Mouse (Mus musculus): ENCODE results near the gene Zdhhc11. TPM values are rescaled to one million over a fixed set of nuclear protein-coding genes. Genes with fewer than 3 reads are reported as not detected.

Gene Zdhhc11
- polyA plus RNA-seq (2015; fragmentation: Nextera tagmentation; extraction: Ambion mirVana) = not detected in 2 replicates

GRCm38 (mm10) chr13:73963551-73963950 lies at the start of gene Zdhhc11:
Gene Zdhhc11 (plus strand): TSS chr13:73963851.
- no peak within 1 kb of the TSS for H3K4me2 ChIP-seq
- H3K27me3 ChIP-seq = 0 out of 2 replicates have a peak, but pooled peaks cover 6% of the 10 kb centered on the region
- H3K9ac ChIP-seq = no peak within 1 kb of the TSS
- WGBS (ENCODE audit: insufficient replicate concordance) = 71% methylated on average over 5 of the region's 5 CpGs
- H3K4me1 ChIP-seq (replicated peaks) = no peaks in the 10 kb centered on the region
- no peak for ATAC-seq (ENCODE audit: insufficient read depth)
- H3K27ac ChIP-seq (replicated peaks) = no peak within 1 kb of the TSS
- H3K4me3 ChIP-seq (replicated peaks) = no peak within 1 kb of the TSS
- no peaks in the 10 kb centered on the region for H3K9me3 ChIP-seq (replicated peaks)
- peaks cover 25% of the 10 kb centered on the region for H3K36me3 ChIP-seq (replicated peaks)

DNA sequence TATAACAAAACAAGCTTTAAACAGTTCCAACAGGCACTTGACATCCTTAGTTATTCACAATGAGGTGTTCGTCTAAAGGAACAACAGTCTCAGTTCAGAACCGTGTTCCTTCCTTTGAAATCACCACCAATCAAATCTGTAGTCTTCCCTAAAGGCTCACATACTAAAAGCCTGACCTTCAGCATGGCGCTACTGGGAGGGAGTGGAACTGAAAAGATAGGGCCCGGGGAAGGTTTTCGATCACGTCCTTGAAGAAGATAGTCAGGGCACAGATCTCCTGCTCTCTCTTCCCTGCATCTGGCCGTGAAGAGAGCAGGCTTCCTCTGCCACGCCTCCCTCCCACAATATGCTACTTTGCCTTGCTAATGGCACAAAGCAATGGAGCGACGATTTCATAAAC lies 31.4 kb upstream of the Zdhhc11 start:
- Histone ChIP-seq H3K4me3 (replicated peaks) (no peak overlapping the region), H3K4me2 (no peak overlapping the region), H3K27ac (replicated peaks) (no peak overlapping the region), H3K36me3 (replicated peaks) (peaks cover 78% of the 10 kb centered on the region), H3K9me3 (replicated peaks) (no peaks in the 10 kb centered on the region), H3K9ac (no peak overlapping the region), H3K4me1 (replicated peaks) (peaks cover 17% of the 10 kb centered on the region), H3K27me3 (no peaks in the 10 kb centered on the region)
- WGBS (ENCODE audit: insufficient replicate concordance) = 78% methylated on average over 10 of the region's 10 CpGs
- ATAC-seq (ENCODE audit: insufficient read depth) = no peak

DNA sequence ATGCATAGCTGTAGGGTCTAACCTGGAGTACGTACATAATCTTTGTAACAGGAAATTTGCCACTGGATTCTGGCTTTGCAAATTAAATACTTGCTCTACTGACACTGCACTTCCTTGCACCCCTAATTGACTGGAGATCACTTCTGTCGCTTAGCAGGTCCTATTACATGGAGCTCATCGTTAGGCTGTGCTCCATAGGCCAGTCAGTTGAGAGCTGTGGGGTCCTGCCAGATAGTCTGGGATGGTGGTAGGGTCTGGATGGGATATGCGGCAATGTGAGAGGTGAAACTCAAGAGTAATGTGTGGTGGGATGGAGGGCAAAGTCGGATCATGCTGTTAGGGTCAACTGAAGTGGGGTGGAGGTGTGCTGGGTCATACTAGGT lies 26.7 kb upstream of the Zdhhc11 start:
- WGBS (ENCODE audit: insufficient replicate concordance) = 10% methylated on average over 5 of the region's 5 CpGs
- Histone ChIP-seq H3K27ac (replicated peaks) (peak overlapping the region; percentile 98; the same call in 1 of the 2 replicates), H3K27me3 (no peaks in the 10 kb centered on the region), H3K4me2 (peak overlapping the region; percentile 90), H3K4me3 (replicated peaks) (peak overlapping the region; percentile 90), H3K9ac (peak overlapping the region; percentile 86), H3K36me3 (replicated peaks) (peaks cover 42% of the 10 kb centered on the region), H3K9me3 (replicated peaks) (no peaks in the 10 kb centered on the region), H3K4me1 (replicated peaks) (peaks cover 28% of the 10 kb centered on the region)
- peak; percentile 6 for ATAC-seq (ENCODE audit: insufficient read depth)

- peak within 1 kb of the TSS; percentile 90 for H3K4me2 ChIP-seq
- H3K9ac ChIP-seq = peak within 1 kb of the TSS; percentile 86
- WGBS (ENCODE audit: insufficient replicate concordance) = under 1% methylated on average over 75 of the region's 82 CpGs
- H3K27ac ChIP-seq (replicated peaks) = peak within 1 kb of the TSS; percentile 98
- H3K27me3 ChIP-seq = no peaks in the 10 kb centered on the region
- H3K4me1 ChIP-seq (replicated peaks) = peaks cover 28% of the 10 kb centered on the region
- no peaks in the 10 kb centered on the region for H3K9me3 ChIP-seq (replicated peaks)
- H3K4me3 ChIP-seq (replicated peaks) = peak within 1 kb of the TSS; percentile 90
- peaks cover 42% of the 10 kb centered on the region for H3K36me3 ChIP-seq (replicated peaks)
- peak; percentile 96 for ATAC-seq (ENCODE audit: insufficient read depth)
Observed at GRCm38 (mm10) chr13:73937321-73938176, 26.1 kb upstream of the Zdhhc11 start, which contains the start of the genes Trip13 and Brd9. Gene Trip13 (minus strand): TSS chr13:73937784. Gene Brd9 (plus strand): TSS chr13:73937811.

GRCm38 (mm10) chr13:73938177-73938560 lies 25.5 kb upstream of the Zdhhc11 start:
- 6% methylated on average over 13 of the region's 13 CpGs for WGBS (ENCODE audit: insufficient replicate concordance)
- no peak for ATAC-seq (ENCODE audit: insufficient read depth)
- Histone ChIP-seq H3K9ac (peak overlapping the region; percentile 86), H3K4me1 (replicated peaks) (peaks cover 28% of the 10 kb centered on the region), H3K4me2 (peak overlapping the region; percentile 90), H3K36me3 (replicated peaks) (peaks cover 42% of the 10 kb centered on the region), H3K9me3 (replicated peaks) (no peaks in the 10 kb centered on the region), H3K27me3 (no peaks in the 10 kb centered on the region), H3K27ac (replicated peaks) (peak overlapping the region; percentile 98), H3K4me3 (replicated peaks) (peak overlapping the region; percentile 90)

- Histone ChIP-seq H3K27me3 (no peaks in the 10 kb centered on the region), H3K9me3 (replicated peaks) (no peaks in the 10 kb centered on the region), H3K4me3 (replicated peaks) (no peak overlapping the region), H3K27ac (replicated peaks) (no peak overlapping the region), H3K36me3 (replicated peaks) (peaks cover 46% of the 10 kb centered on the region), H3K4me1 (replicated peaks) (peaks cover 28% of the 10 kb centered on the region), H3K4me2 (peak overlapping the region; percentile 90; the same call in 1 of the 2 replicates), H3K9ac (no peak overlapping the region)
- ATAC-seq (ENCODE audit: insufficient read depth) = no peak
- 82% methylated on average over 5 of the region's 5 CpGs for WGBS (ENCODE audit: insufficient replicate concordance)
Observed at GRCm38 (mm10) chr13:73939101-73939500, 24.6 kb upstream of the Zdhhc11 start.

DNA sequence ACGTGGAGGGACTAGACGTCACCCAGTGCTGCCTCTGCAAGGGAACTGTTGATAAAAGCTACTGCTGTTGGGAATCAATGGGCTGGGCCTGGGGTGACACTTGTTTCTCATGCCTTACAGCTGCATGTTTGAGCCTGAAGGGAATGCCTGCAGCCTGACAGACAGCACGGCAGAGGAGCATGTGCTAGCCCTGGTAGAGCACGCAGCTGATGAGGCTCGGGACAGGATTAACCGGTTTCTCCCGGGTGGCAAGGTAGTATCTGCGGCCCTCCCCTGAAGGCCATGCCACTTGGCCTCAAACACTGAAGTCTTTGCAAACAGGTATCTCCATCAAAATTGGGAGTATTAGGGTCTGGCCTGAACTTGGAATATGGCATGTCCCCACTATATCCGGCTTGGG lies 19.0 kb upstream of the Zdhhc11 start:
- ATAC-seq (ENCODE audit: insufficient read depth) = no peak
- no peaks in the 10 kb centered on the region for H3K27me3 ChIP-seq
- WGBS (ENCODE audit: insufficient replicate concordance) = 88% methylated on average over 9 of the region's 9 CpGs
- H3K9me3 ChIP-seq (replicated peaks) = no peaks in the 10 kb centered on the region
- no peaks in the 10 kb centered on the region for H3K4me1 ChIP-seq (replicated peaks)
- H3K9ac ChIP-seq = no peak overlapping the region
- peaks cover 78% of the 10 kb centered on the region for H3K36me3 ChIP-seq (replicated peaks)
- no peak overlapping the region for H3K27ac ChIP-seq (replicated peaks)
- H3K4me2 ChIP-seq = no peak overlapping the region
- no peak overlapping the region for H3K4me3 ChIP-seq (replicated peaks)

- WGBS (ENCODE audit: insufficient replicate concordance) = 85% methylated on average over 1 of the region's 1 CpGs
- no peak overlapping the region for H3K27ac ChIP-seq (replicated peaks)
- no peak overlapping the region for H3K9ac ChIP-seq
- no peak for ATAC-seq (ENCODE audit: insufficient read depth)
- H3K27me3 ChIP-seq = no peaks in the 10 kb centered on the region
- no peaks in the 10 kb centered on the region for H3K9me3 ChIP-seq (replicated peaks)
- H3K36me3 ChIP-seq (replicated peaks) = peaks cover 75% of the 10 kb centered on the region
- no peaks in the 10 kb centered on the region for H3K4me1 ChIP-seq (replicated peaks)
- no peak overlapping the region for H3K4me2 ChIP-seq
- H3K4me3 ChIP-seq (replicated peaks) = no peak overlapping the region
Observed at GRCm38 (mm10) chr13:73953551-73954130, 10.0 kb upstream of the Zdhhc11 start.

- no peaks in the 10 kb centered on the region for H3K9me3 ChIP-seq (replicated peaks)
- no peaks in the 10 kb centered on the region for H3K4me1 ChIP-seq (replicated peaks)
- no peak overlapping the region for H3K4me2 ChIP-seq
- peaks cover 74% of the 10 kb centered on the region for H3K36me3 ChIP-seq (replicated peaks)
- whole genome bisulfite sequencing (ENCODE audit: insufficient replicate concordance) = 56% methylated on average over 6 of the region's 6 CpGs
- no peak for ATAC-seq (ENCODE audit: insufficient read depth)
- no peak overlapping the region for H3K27ac ChIP-seq (replicated peaks)
- no peak overlapping the region for H3K4me3 ChIP-seq (replicated peaks)
- no peaks in the 10 kb centered on the region for H3K27me3 ChIP-seq
- H3K9ac ChIP-seq = no peak overlapping the region
Observed at GRCm38 (mm10) chr13:73954666-73955065, 9.0 kb upstream of the Zdhhc11 start.

GRCm38 (mm10) chr13:73955531-73955930 lies 8.1 kb upstream of the Zdhhc11 start:
- Histone ChIP-seq H3K9ac (no peak overlapping the region), H3K4me3 (replicated peaks) (no peak overlapping the region), H3K27ac (replicated peaks) (no peak overlapping the region), H3K4me2 (no peak overlapping the region), H3K4me1 (replicated peaks) (no peaks in the 10 kb centered on the region), H3K9me3 (replicated peaks) (no peaks in the 10 kb centered on the region), H3K36me3 (replicated peaks) (peaks cover 74% of the 10 kb centered on the region), H3K27me3 (no peaks in the 10 kb centered on the region)
- no peak for ATAC-seq (ENCODE audit: insufficient read depth)
- 44% methylated on average over 5 of the region's 5 CpGs for WGBS (ENCODE audit: insufficient replicate concordance)

GRCm38 (mm10) chr13:73960117-73960652 lies 3.5 kb upstream of the Zdhhc11 start:
- 83% methylated on average over 10 of the region's 10 CpGs for WGBS (ENCODE audit: insufficient replicate concordance)
- ATAC-seq (ENCODE audit: insufficient read depth) = no peak
- Histone ChIP-seq H3K36me3 (replicated peaks) (peaks cover 52% of the 10 kb centered on the region), H3K27me3 (no peaks in the 10 kb centered on the region), H3K9ac (no peak overlapping the region), H3K4me1 (replicated peaks) (no peaks in the 10 kb centered on the region), H3K9me3 (replicated peaks) (no peaks in the 10 kb centered on the region), H3K4me3 (replicated peaks) (no peak overlapping the region), H3K4me2 (no peak overlapping the region), H3K27ac (replicated peaks) (no peak overlapping the region)

Measured in liver, embryonic 15.5 days (tissue).